Mouse (Mus musculus): Measurements from ENCODE around the gene Hpca. TPM values are rescaled to one million over a fixed set of nuclear protein-coding genes. Genes with fewer than 3 reads are reported as not detected.

Gene Hpca
- 100 to 1,000 TPM; 441 to 451 TPM for total RNA-seq (2021)

GRCm38 (mm10) chr4:129121569-129122086 lies at the start of gene Hpca:
TSS of gene Hpca (minus strand) at chr4:129122036.
- intact Hi-C loops (cut with DNase I): no loop called here
- no peak for DNase-seq (ENCODE audit: extremely low spot score in 1 of 2, low spot score in 2 of 2)

GRCm38 (mm10) chr4:129161581-129162255 lies 39.9 kb upstream of the Hpca start:
- DNase-seq (ENCODE audit: extremely low spot score in 1 of 2, low spot score in 2 of 2): no peak
- intact Hi-C loops (cut with DNase I): no loop called here

GRCm38 (mm10) chr4:129161076-129161475 lies 39.2 kb upstream of the Hpca start:
- no peak for DNase-seq (ENCODE audit: extremely low spot score in 1 of 2, low spot score in 2 of 2)
- intact Hi-C loops (cut with DNase I): no loop called here

- DNase-seq (ENCODE audit: extremely low spot score in 1 of 2, low spot score in 2 of 2): no peak
- intact Hi-C loops (cut with DNase I): no loop called here
Observed at GRCm38 (mm10) chr4:129158549-129158948, 36.7 kb upstream of the Hpca start.

GRCm38 (mm10) chr4:129157541-129157940 lies 35.7 kb upstream of the Hpca start:
- no peak for DNase-seq (ENCODE audit: extremely low spot score in 1 of 2, low spot score in 2 of 2)
- intact Hi-C loops (cut with DNase I): no loop called here

GRCm38 (mm10) chr4:129151276-129151811 lies 29.5 kb upstream of the Hpca start:
- intact Hi-C loops (cut with DNase I): no loop called here
- no peak for DNase-seq (ENCODE audit: extremely low spot score in 1 of 2, low spot score in 2 of 2)

GRCm38 (mm10) chr4:129149321-129149720 lies 27.5 kb upstream of the Hpca start:
- no peak for DNase-seq (ENCODE audit: extremely low spot score in 1 of 2, low spot score in 2 of 2)
- intact Hi-C loops (cut with DNase I): loop anchor here (5.0 kb wide), 1 partner anchor 33 kb away; no protein-coding TSS in a partner anchor

- intact Hi-C loops (cut with DNase I): loop anchor here (5.0 kb wide), 1 partner anchor 35 kb away; no protein-coding TSS in a partner anchor
- DNase-seq (ENCODE audit: extremely low spot score in 1 of 2, low spot score in 2 of 2): no peak
Observed at GRCm38 (mm10) chr4:129147552-129148103, 25.8 kb upstream of the Hpca start.

- intact Hi-C loops (cut with DNase I): loop anchor here (5.0 kb wide), 1 partner anchor 36 kb away; no protein-coding TSS in a partner anchor
Observed at GRCm38 (mm10) chr4:129146392-129146791, 24.6 kb upstream of the Hpca start.

GRCm38 (mm10) chr4:129145943-129146342 lies 24.1 kb upstream of the Hpca start:
- DNase-seq (ENCODE audit: extremely low spot score in 1 of 2, low spot score in 2 of 2): no peak
- intact Hi-C loops (cut with DNase I): loop anchor here (5.0 kb wide), 1 partner anchor 36 kb away; no protein-coding TSS in a partner anchor

More at GRCm38 (mm10) chr4:129146392-129146791, 24.6 kb upstream of the Hpca start:
- no peak for DNase-seq (ENCODE audit: extremely low spot score in 1 of 2, low spot score in 2 of 2)

- intact Hi-C loops (cut with DNase I): loop anchor here (5.0 kb wide), 1 partner anchor 37 kb away; no protein-coding TSS in a partner anchor
- DNase-seq (ENCODE audit: extremely low spot score in 1 of 2, low spot score in 2 of 2): no peak
Observed at GRCm38 (mm10) chr4:129145411-129145810, 23.6 kb upstream of the Hpca start.

- peak; percentile 67 to 88 for DNase-seq (ENCODE audit: extremely low spot score in 1 of 2, low spot score in 2 of 2)
- intact Hi-C loops (cut with DNase I): loop anchor here (5.0 kb wide), 1 partner anchor 38 kb away; no protein-coding TSS in a partner anchor
Observed at GRCm38 (mm10) chr4:129144401-129145367, 22.8 kb upstream of the Hpca start.

GRCm38 (mm10) chr4:129143509-129143908 lies 21.7 kb upstream of the Hpca start:
- DNase-seq (ENCODE audit: extremely low spot score in 1 of 2, low spot score in 2 of 2): no peak
- intact Hi-C loops (cut with DNase I): no loop called here

GRCm38 (mm10) chr4:129142439-129143045 lies 20.7 kb upstream of the Hpca start:
- no peak for DNase-seq (ENCODE audit: extremely low spot score in 1 of 2, low spot score in 2 of 2)
- intact Hi-C loops (cut with DNase I): no loop called here

GRCm38 (mm10) chr4:129141560-129142438 lies 20.0 kb upstream of the Hpca start:
- intact Hi-C loops (cut with DNase I): no loop called here
- DNase-seq (ENCODE audit: extremely low spot score in 1 of 2, low spot score in 2 of 2): no peak

- no peak for DNase-seq (ENCODE audit: extremely low spot score in 1 of 2, low spot score in 2 of 2)
- intact Hi-C loops (cut with DNase I): no loop called here
Observed at GRCm38 (mm10) chr4:129140808-129141207, 19.0 kb upstream of the Hpca start.

GRCm38 (mm10) chr4:129139642-129140041 lies 17.8 kb upstream of the Hpca start:
- intact Hi-C loops (cut with DNase I): loop anchor here (5.0 kb wide), 1 partner anchor 38 kb away; no protein-coding TSS in a partner anchor

More at GRCm38 (mm10) chr4:129139642-129140041, 17.8 kb upstream of the Hpca start:
- no peak for DNase-seq (ENCODE audit: extremely low spot score in 1 of 2, low spot score in 2 of 2)

Data from left cerebral cortex, postnatal 10 days (tissue).